Mouse (Mus musculus) heart, embryonic 14.5 days (tissue): ENCODE data around the gene Krt79. TPM values are rescaled to one million over a fixed set of nuclear protein-coding genes. Genes with fewer than 3 reads are reported as not detected.

ENCODE experiments used
- ATAC-seq: fragments of 200-750 bp; cut with Nextera tagmentation; 2 replicates; pipeline ENCODE4 v1.8.0; 2017; ENCODE audit warnings: low read depth, moderate TSS enrichment; ENCODE audit not compliant: insufficient number of reproducible peaks, insufficient read depth, low FRiP score
- H3K27ac ChIP-seq, 2 experiments: fragments of 200-500 bp in 1 of 2; fragments of 300-500 bp in 1 of 2; sonication (generic) in 1 of 2; replicated peaks in 1 of 2; 2 replicates each; pipeline ENCODE4 v1.5.1; 2012 to 2014; ENCODE audit warnings: low read depth in 2 of 2, low read length in 2 of 2, control low read depth in 1 of 2, mild to moderate bottlenecking in 1 of 2, mixed read lengths in 1 of 2; ENCODE audit not compliant: control insufficient read depth in 1 of 2, insufficient read depth in 1 of 2
- H3K27me3 ChIP-seq: fragments of 300-500 bp; sonication (generic); 2 replicates; pipeline ENCODE4 v1.6.1; 2014; ENCODE audit warnings: mild to moderate bottlenecking, low read length, control low read depth; ENCODE audit not compliant: control insufficient read depth, insufficient read depth
- H3K36me3 ChIP-seq: fragments of 300-500 bp; sonication (generic); 2 replicates; pipeline ENCODE4 v1.6.1; 2014; ENCODE audit warnings: mild to moderate bottlenecking, control low read depth, low read length, mixed read lengths; ENCODE audit not compliant: control insufficient read depth, insufficient read depth
- H3K4me1 ChIP-seq, 2 experiments: fragments of 200-500 bp in 1 of 2; fragments of 300-500 bp in 1 of 2; sonication (generic) in 1 of 2; 2 replicates each; pipeline ENCODE4 v1.6.1; 2012 to 2014; ENCODE audit warnings: low read length in 2 of 2, control low read depth in 1 of 2, mixed read lengths in 1 of 2; ENCODE audit not compliant: control insufficient read depth in 2 of 2, insufficient read depth in 2 of 2
- H3K4me2 ChIP-seq: fragments of 300-500 bp; sonication (generic); 2 replicates; pipeline ENCODE4 v1.6.1; 2014; ENCODE audit warnings: mild to moderate bottlenecking, low read length
- H3K4me3 ChIP-seq, 2 experiments: fragments of 200-500 bp in 1 of 2; fragments of 300-500 bp in 1 of 2; sonication (generic) in 1 of 2; 2 replicates each; pipeline ENCODE4 v1.5.1; 2012 to 2014; ENCODE audit warnings: low read length in 2 of 2, mild to moderate bottlenecking in 2 of 2, control low read depth in 1 of 2, low read depth in 1 of 2, moderate library complexity in 1 of 2; ENCODE audit not compliant: control insufficient read depth in 1 of 2, insufficient read depth in 1 of 2
- H3K9ac ChIP-seq: fragments of 300-500 bp; sonication (generic); 2 replicates; pipeline ENCODE4 v1.6.1; 2014; ENCODE audit warnings: mild to moderate bottlenecking, low read length
- H3K9me3 ChIP-seq: fragments of 300-500 bp; sonication (generic); 2 replicates; pipeline ENCODE4 v1.6.1; 2016; ENCODE audit warnings: low read length, control low read depth; ENCODE audit not compliant: control insufficient read depth
- WGBS: fragments of 180-500 bp; shearing (Covaris S2); extraction: QIAGEN DNeasy Blood & Tissue Kit; methylation state at CpG from one replicate; pipeline ENCODE4 v1.1.7; 2014; 5-methylcytosine and 5-hydroxymethylcytosine counted together
- polyA plus RNA-seq: library from polyadenylated mRNA; unstranded; fragments of >200 nt; fragmentation: Nextera tagmentation; extraction: Ambion mirVana; gene quantifications from 2 replicates; pipeline ENCODE4 v1.2.1, GENCODE M21; 2014

Krt79 gene
- polyA plus RNA-seq = 0.51 and 0.63 TPM in 2 replicates

- no peak for ATAC-seq
- Histone ChIP-seq H3K4me2 (no peak within 1 kb of the TSS), H3K36me3 (no peaks in the 10 kb centered on the region), H3K4me1 (peaks cover 16 to 24% of the 10 kb centered on the region in 2 experiments), H3K4me3 (no peak within 1 kb of the TSS), H3K27ac (peak within 1 kb of the TSS in 1 of 2 experiments; percentile 55; a peak in 1 of 4 replicates), H3K9me3 (no peaks in the 10 kb centered on the region), H3K27me3 (no peaks in the 10 kb centered on the region), H3K9ac (no peak within 1 kb of the TSS)
- WGBS = 63% methylated on average over 6 of the region's 6 CpGs
These were observed at the start of gene Krt79 for GRCm38 (mm10) chr15:101940274-101940829. TSS of gene Krt79 (minus strand) at chr15:101940324.

DNA sequence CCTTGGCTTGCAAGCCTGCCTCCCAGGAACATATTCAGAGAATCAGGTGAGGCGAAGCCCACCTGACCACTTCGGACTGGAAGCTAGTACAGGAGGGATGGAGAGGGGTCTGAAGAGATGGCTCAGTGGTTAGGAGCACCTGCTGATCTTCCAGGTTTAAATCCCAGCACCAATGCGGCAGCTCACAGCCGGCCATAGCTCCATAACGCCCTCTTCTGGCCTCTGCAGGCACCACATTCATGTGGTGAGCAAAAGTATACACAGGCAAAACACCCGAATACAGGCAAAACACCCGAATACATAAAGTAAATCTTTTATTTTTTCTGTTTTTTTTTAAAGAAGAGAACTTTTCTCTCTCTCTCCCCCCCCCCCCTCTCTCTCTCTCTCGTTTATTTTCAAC is 48.6 kb upstream of the Krt79 start:
- no peaks in the 10 kb centered on the region for H3K27me3 ChIP-seq
- H3K27ac ChIP-seq = no peak overlapping the region
- WGBS = 66% methylated on average over 8 of the region's 8 CpGs
- no peak overlapping the region for H3K4me3 ChIP-seq
- no peak for ATAC-seq
- no peaks in the 10 kb centered on the region for H3K36me3 ChIP-seq
- H3K9ac ChIP-seq = no peak overlapping the region
- H3K4me1 ChIP-seq = peaks cover 2 to 6% of the 10 kb centered on the region in 2 experiments; a peak in 2 of 4 replicates
- no peak overlapping the region for H3K4me2 ChIP-seq
- H3K9me3 ChIP-seq = no peaks in the 10 kb centered on the region

DNA sequence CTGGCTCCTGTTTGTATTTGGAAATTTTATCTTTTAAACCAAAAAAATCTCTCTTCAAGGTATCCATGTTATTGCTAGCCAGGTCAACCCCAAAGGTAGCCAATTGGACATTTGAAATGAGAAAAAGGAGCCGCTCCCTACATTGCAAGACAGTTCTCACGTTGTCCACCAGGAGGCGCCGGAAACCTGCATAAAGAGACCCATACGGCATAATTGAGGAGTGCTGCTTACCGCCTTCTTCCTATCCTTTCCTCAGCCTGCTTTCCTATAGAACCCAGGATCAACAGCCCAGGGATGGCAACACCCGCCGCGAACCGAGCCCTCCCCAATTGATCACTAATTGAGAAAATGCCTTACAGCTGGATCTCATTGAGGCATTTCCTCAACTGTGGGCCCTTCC is 48.0 kb upstream of the Krt79 start:
- H3K9ac ChIP-seq = no peak overlapping the region
- no peak for ATAC-seq
- no peaks in the 10 kb centered on the region for H3K36me3 ChIP-seq
- no peaks in the 10 kb centered on the region for H3K9me3 ChIP-seq
- WGBS = 1% methylated on average over 10 of the region's 10 CpGs
- H3K27me3 ChIP-seq = no peaks in the 10 kb centered on the region
- no peak overlapping the region for H3K27ac ChIP-seq
- peaks cover 2 to 6% of the 10 kb centered on the region in 2 experiments; a peak in 2 of 4 replicates for H3K4me1 ChIP-seq
- no peak overlapping the region for H3K4me3 ChIP-seq
- no peak overlapping the region for H3K4me2 ChIP-seq

GRCm38 (mm10) chr15:101984746-101985145 is 44.6 kb upstream of the Krt79 start:
- no peak overlapping the region for H3K4me3 ChIP-seq
- WGBS = 12% methylated on average over 6 of the region's 6 CpGs
- no peaks in the 10 kb centered on the region for H3K9me3 ChIP-seq
- peaks cover 2 to 6% of the 10 kb centered on the region in 2 experiments; a peak in 2 of 4 replicates for H3K4me1 ChIP-seq
- H3K36me3 ChIP-seq = no peaks in the 10 kb centered on the region
- no peaks in the 10 kb centered on the region for H3K27me3 ChIP-seq
- no peak overlapping the region for H3K9ac ChIP-seq
- H3K27ac ChIP-seq = no peak overlapping the region
- H3K4me2 ChIP-seq = peak overlapping the region; percentile 61
- no peak for ATAC-seq

GRCm38 (mm10) chr15:101983949-101984601 is 44.0 kb upstream of the Krt79 start:
- Histone ChIP-seq H3K9me3 (no peaks in the 10 kb centered on the region), H3K4me2 (peak overlapping the region; percentile 61), H3K4me1 (peaks cover 2 to 6% of the 10 kb centered on the region in 2 experiments; a peak in 2 of 4 replicates), H3K4me3 (peak overlapping the region; percentile 22 to 32; a peak in 3 of 4 replicates), H3K27ac (peak overlapping the region; percentile 72), H3K36me3 (no peaks in the 10 kb centered on the region), H3K9ac (peak overlapping the region; percentile 28), H3K27me3 (no peaks in the 10 kb centered on the region)
- ATAC-seq = peak; percentile 81
- WGBS = 3% methylated on average over 15 of the region's 15 CpGs

- Histone ChIP-seq H3K4me2 (peak overlapping the region; percentile 61), H3K4me3 (no peak overlapping the region), H3K9me3 (no peaks in the 10 kb centered on the region), H3K36me3 (no peaks in the 10 kb centered on the region), H3K27me3 (no peaks in the 10 kb centered on the region), H3K9ac (no peak overlapping the region; the same call in 1 of the 2 replicates), H3K27ac (peak overlapping the region; percentile 72; a peak in 2 of 4 replicates), H3K4me1 (peaks cover 2 to 6% of the 10 kb centered on the region in 2 experiments; a peak in 2 of 4 replicates)
- 76% methylated on average over 13 of the region's 13 CpGs for WGBS
- ATAC-seq = no peak
These were observed 43.3 kb upstream of the Krt79 start for GRCm38 (mm10) chr15:101983315-101983948.

DNA sequence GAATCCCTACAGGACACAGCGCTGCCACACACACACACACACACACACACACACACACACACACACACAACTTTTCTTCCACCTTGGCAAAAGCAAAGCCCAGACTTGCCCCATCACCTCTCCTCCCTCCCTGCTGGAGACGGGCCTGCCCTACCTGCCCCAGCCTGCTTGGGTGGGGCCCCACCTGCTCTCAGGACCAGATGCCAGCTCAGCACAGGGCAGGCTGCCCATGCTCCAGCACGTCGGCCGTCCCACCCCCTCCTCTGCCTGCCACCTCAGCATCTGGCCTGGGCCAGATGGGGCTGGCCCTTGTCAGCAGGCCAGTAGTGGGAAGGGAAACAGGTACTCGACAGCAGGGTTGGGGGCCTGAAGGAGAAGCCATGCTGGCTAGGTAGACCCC is 40.7 kb upstream of the Krt79 start:
- Histone ChIP-seq H3K9ac (no peak overlapping the region), H3K9me3 (no peaks in the 10 kb centered on the region), H3K4me3 (no peak overlapping the region), H3K4me1 (peaks cover 16 to 24% of the 10 kb centered on the region in 2 experiments), H3K27ac (no peak overlapping the region), H3K27me3 (no peaks in the 10 kb centered on the region), H3K4me2 (no peak overlapping the region), H3K36me3 (no peaks in the 10 kb centered on the region)
- no peak for ATAC-seq
- WGBS = 50% methylated on average over 6 of the region's 6 CpGs
